Mouse (Mus musculus) heart, embryonic 10.5 days (tissue): ENCODE measurements at regions not wholly inside any gene's neighbourhood (a gene's known extent, or its start where the extent isn't known, plus 50 kb on each side); places are given as distances from the start of the nearest gene placed in this dataset.
A peak's percentile ranks its signal among the peaks of the same experiment; 100 is the strongest.

Experiments
- DNase-seq: peaks from one replicate; pipeline ENCODE4 v3.0.0-alpha.2; 2017; ENCODE audit warnings: low spot score
- H3K27ac ChIP-seq: fragments of 300-500 bp; sonication (generic); 2 replicates; pipeline ENCODE4 v1.5.1; 2016; ENCODE audit warnings: mild to moderate bottlenecking
- H3K27me3 ChIP-seq: fragments of 300-500 bp; sonication (generic); 2 replicates; pipeline ENCODE4 v1.6.1; 2016; ENCODE audit warnings: mild to moderate bottlenecking; ENCODE audit not compliant: poor library complexity, insufficient read depth, severe bottlenecking
- H3K36me3 ChIP-seq: fragments of 300-500 bp; sonication (generic); 2 replicates; pipeline ENCODE4 v1.6.1; 2016; ENCODE audit warnings: mild to moderate bottlenecking, moderate library complexity
- H3K4me1 ChIP-seq: fragments of 300-500 bp; sonication (generic); 2 replicates; pipeline ENCODE4 v1.6.1; 2016; ENCODE audit warnings: mild to moderate bottlenecking
- H3K4me3 ChIP-seq: fragments of 300-500 bp; sonication (generic); 2 replicates; pipeline ENCODE4 v1.5.1; 2016; ENCODE audit warnings: mild to moderate bottlenecking, moderate library complexity
- H3K9me3 ChIP-seq: fragments of 300-500 bp; sonication (generic); 2 replicates; pipeline ENCODE4 v1.6.1; 2016; ENCODE audit warnings: mild to moderate bottlenecking, moderate library complexity
- WGBS: fragments of 180-500 bp; shearing (Covaris S2); methylation state at CpG from one replicate; pipeline ENCODE4 v1.1.7; 2016; 5-methylcytosine and 5-hydroxymethylcytosine counted together

- no peaks in the 10 kb centered on the region for H3K36me3 ChIP-seq
- no peak overlapping the region for H3K27ac ChIP-seq
- H3K4me3 ChIP-seq, result no peak overlapping the region
- WGBS, result 95% methylated on average over 1 of the region's 1 CpGs
- no peaks in the 10 kb centered on the region for H3K27me3 ChIP-seq
- H3K9me3 ChIP-seq, result no peaks in the 10 kb centered on the region
- no peaks in the 10 kb centered on the region for H3K4me1 ChIP-seq
- no peak for DNase-seq
Measured at GRCm38 (mm10) chr10:98424450-98424849, 489.8 kb upstream of the Atp2b1 start.

GRCm38 (mm10) chr10:98434974-98435373 lies 479.2 kb upstream of the Atp2b1 start:
- no peaks in the 10 kb centered on the region for H3K9me3 ChIP-seq
- H3K27ac ChIP-seq, result no peak overlapping the region
- H3K4me3 ChIP-seq, result no peak overlapping the region
- WGBS, result 94% methylated on average over 3 of the region's 3 CpGs
- no peaks in the 10 kb centered on the region for H3K36me3 ChIP-seq
- no peak for DNase-seq
- H3K27me3 ChIP-seq, result no peaks in the 10 kb centered on the region
- no peaks in the 10 kb centered on the region for H3K4me1 ChIP-seq

GRCm38 (mm10) chr10:98461538-98461937 lies 452.7 kb upstream of the Atp2b1 start:
- Histone ChIP-seq H3K9me3 (no peaks in the 10 kb centered on the region), H3K36me3 (no peaks in the 10 kb centered on the region), H3K4me3 (no peak overlapping the region), H3K27me3 (no peaks in the 10 kb centered on the region), H3K4me1 (no peaks in the 10 kb centered on the region), H3K27ac (no peak overlapping the region)
- 79% methylated on average over 2 of the region's 2 CpGs for WGBS
- DNase-seq, result no peak

GRCm38 (mm10) chr10:98474581-98474980 lies 439.6 kb upstream of the Atp2b1 start:
- no peak overlapping the region for H3K4me3 ChIP-seq
- H3K4me1 ChIP-seq, result no peaks in the 10 kb centered on the region
- H3K9me3 ChIP-seq, result no peaks in the 10 kb centered on the region
- WGBS, result 73% methylated on average over 3 of the region's 3 CpGs
- no peak overlapping the region for H3K27ac ChIP-seq
- no peak for DNase-seq
- H3K27me3 ChIP-seq, result no peaks in the 10 kb centered on the region
- no peaks in the 10 kb centered on the region for H3K36me3 ChIP-seq

- 88% methylated on average over 20 of the region's 20 CpGs for WGBS
- H3K27me3 ChIP-seq, result no peaks in the 10 kb centered on the region
- no peak for DNase-seq
- no peaks in the 10 kb centered on the region for H3K9me3 ChIP-seq
- H3K4me1 ChIP-seq, result no peaks in the 10 kb centered on the region
- no peak overlapping the region for H3K27ac ChIP-seq
- H3K4me3 ChIP-seq, result no peak overlapping the region
- no peaks in the 10 kb centered on the region for H3K36me3 ChIP-seq
Measured at GRCm38 (mm10) chr10:98485751-98486681, 428.2 kb upstream of the Atp2b1 start.

GRCm38 (mm10) chr10:98494354-98494753 lies 419.9 kb upstream of the Atp2b1 start:
- no peak overlapping the region for H3K27ac ChIP-seq
- 12% methylated on average over 8 of the region's 8 CpGs for WGBS
- DNase-seq, result no peak

GRCm38 (mm10) chr10:98496254-98496653 lies 418.0 kb upstream of the Atp2b1 start:
- no peak overlapping the region for H3K4me3 ChIP-seq
- no peaks in the 10 kb centered on the region for H3K27me3 ChIP-seq
- H3K36me3 ChIP-seq, result no peaks in the 10 kb centered on the region
- WGBS, result 82% methylated on average over 4 of the region's 4 CpGs
- H3K9me3 ChIP-seq, result no peaks in the 10 kb centered on the region
- H3K4me1 ChIP-seq, result no peaks in the 10 kb centered on the region
- H3K27ac ChIP-seq, result no peak overlapping the region
- no peak for DNase-seq

More at GRCm38 (mm10) chr10:98494354-98494753, 419.9 kb upstream of the Atp2b1 start:
- H3K9me3 ChIP-seq, result no peaks in the 10 kb centered on the region
- no peak overlapping the region for H3K4me3 ChIP-seq
- H3K27me3 ChIP-seq, result no peaks in the 10 kb centered on the region
- no peaks in the 10 kb centered on the region for H3K36me3 ChIP-seq
- no peaks in the 10 kb centered on the region for H3K4me1 ChIP-seq

GRCm38 (mm10) chr10:98500315-98500714 lies 413.9 kb upstream of the Atp2b1 start:
- no peaks in the 10 kb centered on the region for H3K4me1 ChIP-seq
- no peak overlapping the region for H3K27ac ChIP-seq
- DNase-seq, result no peak
- no peak overlapping the region for H3K4me3 ChIP-seq
- 80% methylated on average over 4 of the region's 4 CpGs for WGBS
- no peaks in the 10 kb centered on the region for H3K9me3 ChIP-seq
- H3K27me3 ChIP-seq, result no peaks in the 10 kb centered on the region
- no peaks in the 10 kb centered on the region for H3K36me3 ChIP-seq

- 80% methylated on average over 5 of the region's 5 CpGs for WGBS
- no peak overlapping the region for H3K4me3 ChIP-seq
- H3K27ac ChIP-seq, result no peak overlapping the region
Measured at GRCm38 (mm10) chr10:98501566-98501965, 412.6 kb upstream of the Atp2b1 start.

GRCm38 (mm10) chr10:98504524-98504923 lies 409.7 kb upstream of the Atp2b1 start:
- Histone ChIP-seq H3K27ac (no peak overlapping the region), H3K27me3 (no peaks in the 10 kb centered on the region), H3K36me3 (no peaks in the 10 kb centered on the region), H3K9me3 (no peaks in the 10 kb centered on the region), H3K4me1 (peaks cover 8% of the 10 kb centered on the region; the same call in 1 of the 2 replicates), H3K4me3 (no peak overlapping the region)
- 80% methylated on average over 3 of the region's 3 CpGs for WGBS
- DNase-seq, result no peak

More at GRCm38 (mm10) chr10:98501566-98501965, 412.6 kb upstream of the Atp2b1 start:
- H3K4me1 ChIP-seq, result no peaks in the 10 kb centered on the region
- no peaks in the 10 kb centered on the region for H3K36me3 ChIP-seq
- H3K9me3 ChIP-seq, result no peaks in the 10 kb centered on the region
- H3K27me3 ChIP-seq, result no peaks in the 10 kb centered on the region
- DNase-seq, result no peak

GRCm38 (mm10) chr10:98508515-98509143 lies 405.6 kb upstream of the Atp2b1 start:
- no peak for DNase-seq
- Histone ChIP-seq H3K9me3 (no peaks in the 10 kb centered on the region), H3K4me3 (no peak overlapping the region), H3K27ac (0 out of 2 replicates have a peak overlapping the region, but pooled peaks have one; percentile 25), H3K27me3 (no peaks in the 10 kb centered on the region), H3K36me3 (no peaks in the 10 kb centered on the region), H3K4me1 (peaks cover 8% of the 10 kb centered on the region; the same call in 1 of the 2 replicates)
- 27% methylated on average over 5 of the region's 5 CpGs for WGBS

GRCm38 (mm10) chr10:98514836-98515235 lies 399.4 kb upstream of the Atp2b1 start:
- no peak for DNase-seq
- H3K4me1 ChIP-seq, result no peaks in the 10 kb centered on the region
- H3K4me3 ChIP-seq, result no peak overlapping the region
- H3K27ac ChIP-seq, result no peak overlapping the region
- no peaks in the 10 kb centered on the region for H3K27me3 ChIP-seq
- WGBS, result 86% methylated on average over 1 of the region's 1 CpGs
- H3K36me3 ChIP-seq, result no peaks in the 10 kb centered on the region
- no peaks in the 10 kb centered on the region for H3K9me3 ChIP-seq

- H3K4me1 ChIP-seq, result no peaks in the 10 kb centered on the region
- no peaks in the 10 kb centered on the region for H3K27me3 ChIP-seq
- no peak overlapping the region for H3K27ac ChIP-seq
- WGBS, result 77% methylated on average over 2 of the region's 2 CpGs
- no peak for DNase-seq
- H3K9me3 ChIP-seq, result no peaks in the 10 kb centered on the region
- no peaks in the 10 kb centered on the region for H3K36me3 ChIP-seq
- H3K4me3 ChIP-seq, result no peak overlapping the region
Measured at GRCm38 (mm10) chr10:98517609-98518008, 396.6 kb upstream of the Atp2b1 start.
